Comparison of ENCODE assay signal across 9 mouse cellular contexts in genomic region chr14:30455801-30456595, GRCm38 (mm10). TPM values are rescaled to one million over a fixed set of nuclear protein-coding genes. Genes with fewer than 3 reads are reported as not detected.
DNase-seq lines count a peak whose midpoint lies in the region; ATAC-seq and TF ChIP-seq lines count a peak whose summit lies in the region.
"Had no signal": no experiment of that assay in that cellular context is flagged by ENCODE, and none has a peak within 500 bp of the region (broad histone marks: within the 10 kb centered on the region; RNA-seq: fewer than 3 reads in every experiment).

No protein-coding gene starts in this region.

- no peak for DNase-seq in heart, embryonic 10.5 days (ENCODE audit: low spot score)
- DNase-seq in heart, adult 2 months: no peak
- no peak for DNase-seq in lung, adult 2 months
- no peak for DNase-seq in stomach, postnatal 0 days (ENCODE audit: low spot score)
- DNase-seq in cerebellum, adult 9-10 months: no peak
- no peak for DNase-seq in layer of hippocampus, postnatal 36 days
- DNase-seq: kidney, postnatal 10 days had no signal

- H3K9ac ChIP-seq in heart, adult 2 months (ENCODE audit: low read depth, low read length): no peak overlapping the region
- no peak overlapping the region for H3K9ac ChIP-seq in lung, embryonic 15.5 days
- no peak overlapping the region for H3K9ac ChIP-seq in limb, embryonic 15.5 days
- H3K9ac ChIP-seq in stomach, postnatal 0 days (ENCODE audit: low read length): no peak overlapping the region

- peak overlapping the region; percentile 0; the same call in 1 of the 2 replicates for H3K4me3 ChIP-seq in heart, embryonic 10.5 days
- no peak overlapping the region for H3K4me3 ChIP-seq in heart, adult 2 months
- H3K4me3 ChIP-seq in lung, embryonic 15.5 days: no peak overlapping the region
- H3K4me3 ChIP-seq in lung, adult 2 months (replicated peaks; ENCODE audit: extremely low read depth, low read depth, low read length): no peak overlapping the region
- H3K4me3 ChIP-seq in limb, embryonic 15.5 days: no peak overlapping the region
- no peak overlapping the region for H3K4me3 ChIP-seq in stomach, postnatal 0 days (ENCODE audit: low read depth, low read length)

- intact Hi-C loops in heart, adult 2 months (cut with DNase I): loop anchor here (10.0 kb wide), 1 partner anchor 101 kb away; no protein-coding TSS in a partner anchor

- H3K36me3 ChIP-seq in heart, embryonic 10.5 days: no peaks in the 10 kb centered on the region; the same call in 1 of the 2 replicates
- no peaks in the 10 kb centered on the region for H3K36me3 ChIP-seq in heart, adult 2 months (ENCODE audit: control insufficient read depth, insufficient read depth, low read length)
- H3K36me3 ChIP-seq in lung, embryonic 15.5 days: no peaks in the 10 kb centered on the region
- no peaks in the 10 kb centered on the region for H3K36me3 ChIP-seq in limb, embryonic 15.5 days
- H3K36me3 ChIP-seq in stomach, postnatal 0 days (ENCODE audit: control insufficient read depth, insufficient read depth, low read length): no peaks in the 10 kb centered on the region

- no peak for TF ChIP-seq EP300 in heart, adult 2 months (IDR thresholded peaks at IDR 0.05; ENCODE audit: insufficient read depth, low read depth, low read length)
- TF ChIP-seq EP300 in stomach, postnatal 0 days (optimal IDR thresholded peaks at IDR 0.05): no peak

- no peak for ATAC-seq in lung, embryonic 15.5 days (ENCODE audit: borderline replicate concordance, extremely low read depth, low FRiP score, low TSS enrichment)
- no peak for ATAC-seq in limb, embryonic 15.5 days (ENCODE audit: insufficient number of reproducible peaks, low FRiP score, low TSS enrichment, low read depth)
- no peak for ATAC-seq in stomach, postnatal 0 days (ENCODE audit: low FRiP score, low TSS enrichment)

- WGBS in heart, embryonic 10.5 days: 32% methylated on average over 13 of the region's 13 CpGs
- WGBS in heart, adult 2 months: 20% methylated on average over 12 of the region's 13 CpGs
- 22% methylated on average over 13 of the region's 13 CpGs for WGBS in lung, embryonic 15.5 days
- 24% methylated on average over 13 of the region's 13 CpGs for WGBS in lung, adult 2 months
- 23% methylated on average over 13 of the region's 13 CpGs for WGBS in limb, embryonic 15.5 days
- WGBS in stomach, postnatal 0 days: 20% methylated on average over 13 of the region's 13 CpGs

- H3K4me1 ChIP-seq in heart, embryonic 10.5 days: peaks cover 26% of the 10 kb centered on the region
- peaks cover 3% of the 10 kb centered on the region; the same call in 1 of the 2 replicates for H3K4me1 ChIP-seq in heart, adult 2 months (ENCODE audit: control insufficient read depth, insufficient read depth, low read length)
- H3K4me1 ChIP-seq in lung, embryonic 15.5 days: peaks cover 9% of the 10 kb centered on the region; the same call in 1 of the 2 replicates
- H3K4me1 ChIP-seq in lung, adult 2 months (ENCODE audit: control insufficient read depth, insufficient read depth, low read length): no peaks in the 10 kb centered on the region
- H3K4me1 ChIP-seq in limb, embryonic 15.5 days: 0 out of 2 replicates have a peak, but pooled peaks cover 4% of the 10 kb centered on the region
- no peaks in the 10 kb centered on the region for H3K4me1 ChIP-seq in stomach, postnatal 0 days (replicated peaks; ENCODE audit: control insufficient read depth, insufficient read depth)

- TF ChIP-seq CTCF in heart, adult 2 months (IDR thresholded peaks at IDR 0.05): no peak
- no peak for TF ChIP-seq CTCF in lung, adult 2 months (IDR thresholded peaks at IDR 0.05; ENCODE audit: insufficient read depth, low read length)
- no peak for TF ChIP-seq CTCF in stomach, postnatal 0 days (IDR thresholded peaks at IDR 0.05; ENCODE audit: low read depth)

- no peak overlapping the region for H3K27ac ChIP-seq in heart, embryonic 10.5 days
- no peak overlapping the region for H3K27ac ChIP-seq in heart, adult 2 months
- no peak overlapping the region for H3K27ac ChIP-seq in lung, embryonic 15.5 days
- no peak overlapping the region for H3K27ac ChIP-seq in limb, embryonic 15.5 days
- no peak overlapping the region for H3K27ac ChIP-seq in stomach, postnatal 0 days (replicated peaks)

- H3K27me3 ChIP-seq in heart, embryonic 10.5 days (ENCODE audit: insufficient read depth, poor library complexity, severe bottlenecking): no peaks in the 10 kb centered on the region
- H3K27me3 ChIP-seq in heart, adult 2 months (ENCODE audit: control insufficient read depth, insufficient read depth, low read length): peaks cover 3% of the 10 kb centered on the region; the same call in 1 of the 2 replicates
- H3K27me3 ChIP-seq in lung, embryonic 15.5 days: no peaks in the 10 kb centered on the region
- peaks cover 9% of the 10 kb centered on the region; the same call in 1 of the 2 replicates for H3K27me3 ChIP-seq in limb, embryonic 15.5 days
- no peaks in the 10 kb centered on the region for H3K27me3 ChIP-seq in stomach, postnatal 0 days (ENCODE audit: control insufficient read depth, insufficient read depth, low read length)

- no peaks in the 10 kb centered on the region for H3K9me3 ChIP-seq in heart, embryonic 10.5 days
- no peaks in the 10 kb centered on the region for H3K9me3 ChIP-seq in lung, embryonic 15.5 days
- H3K9me3 ChIP-seq in limb, embryonic 15.5 days: no peaks in the 10 kb centered on the region
- no peaks in the 10 kb centered on the region for H3K9me3 ChIP-seq in stomach, postnatal 0 days (ENCODE audit: control insufficient read depth, low read length)

- 0 out of 2 replicates have a peak overlapping the region, but pooled peaks have one; percentile 7 for H3K4me2 ChIP-seq in lung, embryonic 15.5 days
- peak overlapping the region; percentile 22; the same call in 1 of the 2 replicates for H3K4me2 ChIP-seq in limb, embryonic 15.5 days
- peak overlapping the region; percentile 9; the same call in 1 of the 2 replicates for H3K4me2 ChIP-seq in stomach, postnatal 0 days (replicated peaks; ENCODE audit: low read depth)

- H3K79me2 ChIP-seq in heart, adult 2 months (replicated peaks; ENCODE audit: control insufficient read depth, insufficient read depth, low read length): no peaks in the 10 kb centered on the region

- TF ChIP-seq POLR2A in heart, adult 2 months (IDR thresholded peaks at IDR 0.05; ENCODE audit: insufficient read depth, low read depth, low read length): no peak
- no peak for TF ChIP-seq POLR2A in lung, adult 2 months (IDR thresholded peaks at IDR 0.05; ENCODE audit: borderline replicate concordance, extremely low read depth, low read depth, low read length)

RNA-seq across cellular contexts. Expression of gene Dcp1a, which starts 23.3 kb away (rescaled TPM):
- 24.2 and 24.8 TPM in 2 replicates for polyA plus RNA-seq in heart, embryonic 10.5 days (2016; fragmentation: Nextera tagmentation; extraction: Ambion mirVana)
- 10 to 100 TPM in 1 of 2 experiments, 1 to 10 TPM in 1; 9.8 to 10.8 TPM for total RNA-seq in heart, adult 2 months (2021)
- polyA plus RNA-seq in heart, adult 2 months (2012; rRNA removed): 15.4 and 16.0 TPM in 2 replicates
- 24.6 and 26.7 TPM in 2 replicates for polyA plus RNA-seq in lung, embryonic 15.5 days (2015; fragmentation: Nextera tagmentation; extraction: Ambion mirVana)
- 31.1 and 36.5 TPM in 2 replicates for polyA plus RNA-seq in lung, adult 2 months (2012; rRNA removed)
- polyA plus RNA-seq in limb, embryonic 15.5 days (2015; fragmentation: Nextera tagmentation; extraction: Ambion mirVana): 23.2 and 24.6 TPM in 2 replicates
- polyA plus RNA-seq in stomach, postnatal 0 days (2015; fragmentation: Nextera tagmentation; extraction: Ambion mirVana): 5.2 and 6.7 TPM in 2 replicates
- 10 to 100 TPM; 20.0 to 24.8 TPM for total RNA-seq in layer of hippocampus, postnatal 36 days (2021)

RNA-seq across cellular contexts. Expression of gene Cacna1d, which starts 35.3 kb away (rescaled TPM):
- 8.5 and 12.8 TPM in 2 replicates for polyA plus RNA-seq in heart, embryonic 10.5 days (2016; fragmentation: Nextera tagmentation; extraction: Ambion mirVana)
- total RNA-seq in heart, adult 2 months (2021): 1 to 10 TPM; 1.3 to 2.1 TPM
- polyA plus RNA-seq in heart, adult 2 months (2012; rRNA removed): 3.0 and 4.6 TPM in 2 replicates
- polyA plus RNA-seq in lung, embryonic 15.5 days (2015; fragmentation: Nextera tagmentation; extraction: Ambion mirVana): 7.1 and 8.9 TPM in 2 replicates
- polyA plus RNA-seq in lung, adult 2 months (2012; rRNA removed): 20.7 and 26.2 TPM in 2 replicates
- 2.3 and 2.4 TPM in 2 replicates for polyA plus RNA-seq in limb, embryonic 15.5 days (2015; fragmentation: Nextera tagmentation; extraction: Ambion mirVana)
- polyA plus RNA-seq in stomach, postnatal 0 days (2015; fragmentation: Nextera tagmentation; extraction: Ambion mirVana): 2.2 TPM in 2 replicates
- total RNA-seq in layer of hippocampus, postnatal 36 days (2021): 10 to 100 TPM; 41.8 to 60.0 TPM
